Mouse (Mus musculus) heart, embryonic 11.5 days (tissue): ENCODE measurements around the gene Rpusd1. TPM values are rescaled to one million over a fixed set of nuclear protein-coding genes. Genes with fewer than 3 reads are reported as not detected.

Experiments used
- ATAC-seq: fragments of 200-750 bp; cut with Nextera tagmentation; replicated peaks from 2 replicates; pipeline ENCODE4 v1.8.0; 2017; ENCODE audit warnings: moderate library complexity; ENCODE audit not compliant: insufficient number of reproducible peaks, low FRiP score, low TSS enrichment
- H3K27ac ChIP-seq: fragments of 300-500 bp; sonication (generic); 2 replicates; pipeline ENCODE4 v1.5.1; 2014; ENCODE audit warnings: mild to moderate bottlenecking, low read depth, low read length
- H3K27me3 ChIP-seq: fragments of 300-500 bp; sonication (generic); 2 replicates; pipeline ENCODE4 v1.6.1; 2014; ENCODE audit warnings: mild to moderate bottlenecking, low read length, mixed read lengths; ENCODE audit not compliant: control insufficient read depth, insufficient read depth
- H3K36me3 ChIP-seq: fragments of 300-500 bp; sonication (generic); 2 replicates; pipeline ENCODE4 v1.6.1; 2014; ENCODE audit warnings: mild to moderate bottlenecking, low read length, moderate library complexity, mixed read lengths; ENCODE audit not compliant: control insufficient read depth, insufficient read depth
- H3K4me1 ChIP-seq: fragments of 300-500 bp; sonication (generic); 2 replicates; pipeline ENCODE4 v1.6.1; 2014; ENCODE audit warnings: low read length; ENCODE audit not compliant: control insufficient read depth, insufficient read depth
- H3K4me2 ChIP-seq: fragments of 300-500 bp; sonication (generic); 2 replicates; pipeline ENCODE4 v1.6.1; 2014; ENCODE audit warnings: mild to moderate bottlenecking, moderate library complexity
- H3K4me3 ChIP-seq: fragments of 300-500 bp; sonication (generic); 2 replicates; pipeline ENCODE4 v1.5.1; 2014; ENCODE audit warnings: low read depth, low read length
- H3K9ac ChIP-seq: fragments of 300-500 bp; sonication (generic); 2 replicates; pipeline ENCODE4 v1.6.1; 2014; ENCODE audit warnings: mild to moderate bottlenecking, low read depth, low read length, moderate library complexity
- H3K9me3 ChIP-seq: fragments of 300-500 bp; sonication (generic); replicated peaks from 2 replicates; pipeline ENCODE4 v1.6.1; 2016; ENCODE audit warnings: low read length; ENCODE audit not compliant: control insufficient read depth
- WGBS: fragments of 180-500 bp; shearing (Covaris S2); extraction: QIAGEN DNeasy Blood & Tissue Kit; methylation state at CpG from one replicate; pipeline ENCODE4 v1.1.7; 2014; ENCODE audit not compliant: insufficient replicate concordance; 5-methylcytosine and 5-hydroxymethylcytosine counted together
- microRNA-seq: library from miRNA; unstranded; fragments of <30 nt; microRNA quantifications from one replicate; pipeline ENCODE4, GENCODE M21; 2016; ENCODE audit warnings: borderline number of aligned reads
- polyA plus RNA-seq: library from polyadenylated mRNA; unstranded; fragments of >200 nt; fragmentation: Nextera tagmentation; extraction: Ambion mirVana; gene quantifications from 2 replicates; pipeline ENCODE4 v1.2.1, GENCODE M21; 2014

Gene Rpusd1
- polyA plus RNA-seq, 1 experiment from 2014 or later = 12.9 TPM

- no peak overlapping the region for H3K27ac ChIP-seq
- ATAC-seq = no peak
- 82% methylated on average over 10 of the region's 10 CpGs for WGBS
- H3K36me3 ChIP-seq = 0 out of 2 replicates have a peak, but pooled peaks cover 2% of the 10 kb centered on the region
- no peak overlapping the region for H3K4me3 ChIP-seq
- peaks cover 6% of the 10 kb centered on the region for H3K4me1 ChIP-seq
- H3K9ac ChIP-seq = no peak overlapping the region
- no peak overlapping the region for H3K4me2 ChIP-seq
- no peaks in the 10 kb centered on the region for H3K27me3 ChIP-seq
- no peaks in the 10 kb centered on the region for H3K9me3 ChIP-seq
These were observed 48.0 kb downstream of the Rpusd1 start for GRCm38 (mm10) chr17:25775318-25776062.

- WGBS = 91% methylated on average over 5 of the region's 5 CpGs
- Histone ChIP-seq H3K27me3 (no peaks in the 10 kb centered on the region), H3K9me3 (no peaks in the 10 kb centered on the region), H3K9ac (no peak overlapping the region), H3K27ac (no peak overlapping the region), H3K36me3 (peaks cover 18% of the 10 kb centered on the region), H3K4me2 (no peak overlapping the region), H3K4me3 (no peak overlapping the region), H3K4me1 (peaks cover 6% of the 10 kb centered on the region)
- ATAC-seq = no peak
These were observed 50.5 kb downstream of the Rpusd1 start for GRCm38 (mm10) chr17:25777948-25778347.

Small RNAs within 50 kb of the gene (microRNA-seq; reads per million reads assigned to microRNA genes)
- gene Gm25083 = not detected
- gene Mir6966 = 0.95 reads per million, percentile 12 among the genes with 10 or more reads in this experiment

Other genes starting within 250 kb of the Rpusd1 start
- 0.84 and 1.0 TPM in 2 replicates for gene Sstr5, start 230.4 kb upstream of the Rpusd1 start, polyA plus RNA-seq
- gene Sox8, start 157.0 kb upstream of the Rpusd1 start, polyA plus RNA-seq = 2.0 and 2.9 TPM in 2 replicates
- 32.8 and 34.9 TPM in 2 replicates for gene Lmf1, start 148.6 kb upstream of the Rpusd1 start, polyA plus RNA-seq
- 2.1 and 2.7 TPM in 2 replicates for gene Gng13, start 10.5 kb upstream of the Rpusd1 start, polyA plus RNA-seq
- 12.6 and 12.8 TPM in 2 replicates for gene Chtf18, start 251 bp upstream of the Rpusd1 start, polyA plus RNA-seq
- gene Mslnl, start 8.4 kb downstream of the Rpusd1 start, polyA plus RNA-seq = not detected in 2 replicates
- gene Msln, start 26.7 kb downstream of the Rpusd1 start, polyA plus RNA-seq = 3.1 and 3.4 TPM in 2 replicates
- gene Narfl, start 46.1 kb downstream of the Rpusd1 start, polyA plus RNA-seq = 27.9 and 31.8 TPM in 2 replicates
- 47.2 and 52.3 TPM in 2 replicates for gene Haghl, start 58.0 kb downstream of the Rpusd1 start, polyA plus RNA-seq
- 0.13 TPM in 1 of 2 replicates, not detected in the other for gene Ccdc78, start 58.9 kb downstream of the Rpusd1 start, polyA plus RNA-seq
- 71.8 and 74.0 TPM in 2 replicates for gene Fam173a, start 65.2 kb downstream of the Rpusd1 start, polyA plus RNA-seq
- 0.29 TPM in 1 of 2 replicates, not detected in the other for gene AC134908.4, start 68.0 kb downstream of the Rpusd1 start, polyA plus RNA-seq
- 6.2 and 8.3 TPM in 2 replicates for gene Metrn, start 69.5 kb downstream of the Rpusd1 start, polyA plus RNA-seq
- 1.1 and 1.4 TPM in 2 replicates for gene Fbxl16, start 81.4 kb downstream of the Rpusd1 start, polyA plus RNA-seq
- gene Wdr24, start 96.0 kb downstream of the Rpusd1 start, polyA plus RNA-seq = 14.4 and 17.7 TPM in 2 replicates
- 30.9 and 42.6 TPM in 2 replicates for gene Jmjd8, start 101.2 kb downstream of the Rpusd1 start, polyA plus RNA-seq
- 292 and 322 TPM in 2 replicates for gene Stub1, start 105.7 kb downstream of the Rpusd1 start, polyA plus RNA-seq
- gene Rhbdl1, start 109.6 kb downstream of the Rpusd1 start, polyA plus RNA-seq = 1.9 and 2.5 TPM in 2 replicates
- 0.70 and 1.1 TPM in 2 replicates for gene Gm20683, start 114.1 kb downstream of the Rpusd1 start, polyA plus RNA-seq
- gene Rhot2, start 117.2 kb downstream of the Rpusd1 start, polyA plus RNA-seq = 9.6 and 11.9 TPM in 2 replicates
- gene Wdr90, start 133.8 kb downstream of the Rpusd1 start, polyA plus RNA-seq = 12.3 and 14.0 TPM in 2 replicates
- gene Mcrip2, start 141.1 kb downstream of the Rpusd1 start, polyA plus RNA-seq = 160 and 168 TPM in 2 replicates
- 42.7 and 46.0 TPM in 2 replicates for gene Mettl26, start 147.4 kb downstream of the Rpusd1 start, polyA plus RNA-seq
- gene Wfikkn1, start 153.2 kb downstream of the Rpusd1 start, polyA plus RNA-seq = 0.17 and 0.47 TPM in 2 replicates
- gene Rab40c, start 192.1 kb downstream of the Rpusd1 start, polyA plus RNA-seq = 11.0 and 11.7 TPM in 2 replicates
- 71.2 and 77.1 TPM in 2 replicates for gene Pigq, start 217.3 kb downstream of the Rpusd1 start, polyA plus RNA-seq
- 0.34 and 0.42 TPM in 2 replicates for gene Nhlrc4, start 217.3 kb downstream of the Rpusd1 start, polyA plus RNA-seq
- 0.14 and 0.25 TPM in 2 replicates for gene A930017K11Rik, start 224.9 kb downstream of the Rpusd1 start, polyA plus RNA-seq